Mouse (Mus musculus) lung, postnatal 0 days (tissue): ENCODE measurements around the gene Akap6. TPM values are rescaled to one million over a fixed set of nuclear protein-coding genes. Genes with fewer than 3 reads are reported as not detected.
A peak's percentile ranks its signal among the peaks of the same experiment; 100 is the strongest.

Experiments used
- ATAC-seq: fragments of 200-750 bp; cut with Nextera tagmentation; 2 replicates; pipeline ENCODE4 v1.8.0; 2017; ENCODE audit warnings: moderate library complexity
- DNase-seq: peaks from one replicate; pipeline ENCODE4 v3.0.0-alpha.2; 2016; ENCODE audit warnings: low spot score
- H3K27ac ChIP-seq: fragments of 300-500 bp; sonication (generic); 2 replicates; pipeline ENCODE4 v1.5.1; 2014; ENCODE audit warnings: antibody characterized with exemption, mild to moderate bottlenecking, low read length, mixed read lengths
- H3K27me3 ChIP-seq: fragments of 300-500 bp; sonication (generic); replicated peaks from 2 replicates; pipeline ENCODE4 v1.6.1; 2014; ENCODE audit warnings: low read length, mixed read lengths; ENCODE audit not compliant: insufficient read depth
- H3K36me3 ChIP-seq: fragments of 300-500 bp; sonication (generic); 2 replicates; pipeline ENCODE4 v1.6.1; 2014; ENCODE audit warnings: low read length, mixed read lengths; ENCODE audit not compliant: insufficient read depth
- H3K4me1 ChIP-seq: fragments of 300-500 bp; sonication (generic); 2 replicates; pipeline ENCODE4 v1.6.1; 2014; ENCODE audit warnings: antibody characterized with exemption, low read depth, low read length, mixed read lengths; ENCODE audit not compliant: insufficient read depth
- H3K4me2 ChIP-seq: fragments of 300-500 bp; sonication (generic); replicated peaks from 2 replicates; pipeline ENCODE4 v1.6.1; 2014; ENCODE audit warnings: low read depth, mild to moderate bottlenecking, low read length, moderate library complexity, mixed read lengths
- H3K4me3 ChIP-seq: fragments of 300-500 bp; sonication (generic); 2 replicates; pipeline ENCODE4 v1.5.1; 2014; ENCODE audit warnings: low read depth, low read length
- H3K9ac ChIP-seq: fragments of 300-500 bp; sonication (generic); replicated peaks from 2 replicates; pipeline ENCODE4 v1.6.1; 2014; ENCODE audit warnings: low read depth, mild to moderate bottlenecking
- H3K9me3 ChIP-seq: fragments of 300-500 bp; sonication (generic); 2 replicates; pipeline ENCODE4 v1.6.1; 2016; ENCODE audit warnings: low read length, mixed read lengths
- CTCF ChIP-seq: IDR thresholded peaks from 2 replicates; pipeline ENCODE4 v1.5.1; 2016; ENCODE audit warnings: antibody characterized with exemption, mild to moderate bottlenecking
- EP300 ChIP-seq: IDR thresholded peaks from 2 replicates; pipeline ENCODE4 v1.6.1; 2016; ENCODE audit warnings: antibody characterized with exemption, mild to moderate bottlenecking, control low read depth
- WGBS: fragments of 180-500 bp; shearing (Covaris S2); extraction: QIAGEN DNeasy Blood & Tissue Kit; methylation state at CpG from one replicate; pipeline ENCODE4 v1.1.7; 2014; 5-methylcytosine and 5-hydroxymethylcytosine counted together
- polyA plus RNA-seq: library from polyadenylated mRNA; unstranded; fragments of >200 nt; fragmentation: Nextera tagmentation; extraction: Ambion mirVana; gene quantifications from 2 replicates; pipeline ENCODE4 v1.2.1, GENCODE M21; 2015

Akap6 gene
- polyA plus RNA-seq, 1 experiment from 2014 or later, result 0.12 TPM

GRCm38 (mm10) chr12:53125286-53125685 lies 426.1 kb downstream of the Akap6 start:
- no peaks in the 10 kb centered on the region for H3K9me3 ChIP-seq
- TF ChIP-seq CTCF, result no peak
- no peak for TF ChIP-seq EP300
- no peaks in the 10 kb centered on the region for H3K36me3 ChIP-seq
- 80% methylated on average over 4 of the region's 4 CpGs for WGBS
- H3K4me3 ChIP-seq, result no peak overlapping the region
- no peak for DNase-seq
- H3K4me2 ChIP-seq, result no peak overlapping the region
- H3K9ac ChIP-seq, result no peak overlapping the region
- H3K4me1 ChIP-seq, result no peaks in the 10 kb centered on the region
- no peaks in the 10 kb centered on the region for H3K27me3 ChIP-seq
- no peak overlapping the region for H3K27ac ChIP-seq
- no peak for ATAC-seq

- ATAC-seq, result no peak
- Histone ChIP-seq H3K36me3 (no peaks in the 10 kb centered on the region), H3K27ac (no peak overlapping the region), H3K4me2 (no peak overlapping the region), H3K9me3 (no peaks in the 10 kb centered on the region), H3K4me3 (no peak overlapping the region), H3K27me3 (no peaks in the 10 kb centered on the region), H3K9ac (no peak overlapping the region), H3K4me1 (no peaks in the 10 kb centered on the region)
- DNase-seq, result no peak
- TF ChIP-seq CTCF, result no peak
- no peak for TF ChIP-seq EP300
- 76% methylated on average over 2 of the region's 2 CpGs for WGBS
These were observed 435.0 kb downstream of the Akap6 start for GRCm38 (mm10) chr12:53134196-53134595.

GRCm38 (mm10) chr12:53137331-53137730 lies 438.1 kb downstream of the Akap6 start:
- no peak overlapping the region for H3K9ac ChIP-seq
- H3K4me3 ChIP-seq, result no peak overlapping the region
- TF ChIP-seq EP300 (no peak), CTCF (no peak)
- H3K36me3 ChIP-seq, result no peaks in the 10 kb centered on the region
- 81% methylated on average over 3 of the region's 3 CpGs for WGBS
- DNase-seq (no peak), ATAC-seq (no peak)
- no peak overlapping the region for H3K4me2 ChIP-seq
- H3K4me1 ChIP-seq, result no peaks in the 10 kb centered on the region
- H3K27me3 ChIP-seq, result no peaks in the 10 kb centered on the region
- H3K9me3 ChIP-seq, result no peaks in the 10 kb centered on the region
- H3K27ac ChIP-seq, result no peak overlapping the region

GRCm38 (mm10) chr12:53144122-53144695 lies 445.0 kb downstream of the Akap6 start:
- H3K27me3 ChIP-seq, result no peaks in the 10 kb centered on the region

GRCm38 (mm10) chr12:53144760-53145159 lies 445.6 kb downstream of the Akap6 start:
- WGBS, result 93% methylated on average over 10 of the region's 10 CpGs
- no peak for TF ChIP-seq EP300
- no peak for TF ChIP-seq CTCF
- no peak for ATAC-seq
- no peaks in the 10 kb centered on the region for H3K36me3 ChIP-seq
- no peaks in the 10 kb centered on the region for H3K9me3 ChIP-seq
- no peaks in the 10 kb centered on the region for H3K27me3 ChIP-seq
- H3K4me2 ChIP-seq, result no peak overlapping the region
- H3K9ac ChIP-seq, result no peak overlapping the region
- DNase-seq, result no peak
- no peaks in the 10 kb centered on the region for H3K4me1 ChIP-seq
- H3K27ac ChIP-seq, result no peak overlapping the region
- H3K4me3 ChIP-seq, result no peak overlapping the region

More at GRCm38 (mm10) chr12:53144122-53144695, 445.0 kb downstream of the Akap6 start:
- no peak for DNase-seq
- H3K9ac ChIP-seq, result no peak overlapping the region
- TF ChIP-seq EP300 (no peak), CTCF (no peak)
- H3K4me1 ChIP-seq, result no peaks in the 10 kb centered on the region
- no peaks in the 10 kb centered on the region for H3K36me3 ChIP-seq
- no peak for ATAC-seq
- no peak overlapping the region for H3K27ac ChIP-seq
- H3K9me3 ChIP-seq, result no peaks in the 10 kb centered on the region
- whole genome bisulfite sequencing, result 86% methylated on average over 6 of the region's 6 CpGs
- no peak overlapping the region for H3K4me2 ChIP-seq
- H3K4me3 ChIP-seq, result no peak overlapping the region

- ATAC-seq, result no peak
These were observed 446.3 kb downstream of the Akap6 start for GRCm38 (mm10) chr12:53145516-53145915.

GRCm38 (mm10) chr12:53146460-53147050 lies 447.4 kb downstream of the Akap6 start:
- H3K9me3 ChIP-seq, result no peaks in the 10 kb centered on the region
- ATAC-seq (no peak), DNase-seq (peak; percentile 22)
- H3K9ac ChIP-seq, result no peak overlapping the region
- H3K4me2 ChIP-seq, result no peak overlapping the region
- WGBS, result 36% methylated on average over 11 of the region's 11 CpGs
- no peak overlapping the region for H3K27ac ChIP-seq
- TF ChIP-seq EP300 (no peak), CTCF (no peak)
- H3K4me3 ChIP-seq, result no peak overlapping the region
- H3K4me1 ChIP-seq, result no peaks in the 10 kb centered on the region
- H3K36me3 ChIP-seq, result no peaks in the 10 kb centered on the region
- H3K27me3 ChIP-seq, result no peaks in the 10 kb centered on the region

More at GRCm38 (mm10) chr12:53145516-53145915, 446.3 kb downstream of the Akap6 start:
- WGBS, result 50% methylated on average over 4 of the region's 4 CpGs
- Histone ChIP-seq H3K4me3 (no peak overlapping the region), H3K36me3 (no peaks in the 10 kb centered on the region), H3K4me2 (no peak overlapping the region), H3K27me3 (no peaks in the 10 kb centered on the region), H3K9me3 (no peaks in the 10 kb centered on the region), H3K4me1 (no peaks in the 10 kb centered on the region), H3K27ac (no peak overlapping the region), H3K9ac (no peak overlapping the region)
- no peak for DNase-seq
- TF ChIP-seq CTCF (no peak), EP300 (no peak)
